Mouse (Mus musculus) neutrophil, adult 5-6 weeks (primary cell): ENCODE measurements at regions not wholly inside any gene's neighbourhood (a gene's known extent, or its start where the extent isn't known, plus 50 kb on each side); places are given as distances from the start of the nearest gene placed in this dataset.
A peak's percentile ranks its signal among the peaks of the same experiment; 100 is the strongest.

Experiments
- ATAC-seq: fragments of 151-379, 151-347 bp; 2 replicates; pipeline ENCODE4 v1.8.0; 2017; ENCODE audit warnings: mild to moderate bottlenecking, moderate TSS enrichment; ENCODE audit not compliant: insufficient number of reproducible peaks, poor library complexity, low FRiP score, severe bottlenecking; ENCODE audit errors: extremely low read depth

- no peak for ATAC-seq
These were observed 53.7 kb upstream of the Gm26657 start for GRCm38 (mm10) chr4:56686141-56686540.

GRCm38 (mm10) chr4:56685696-56686095, 54.2 kb upstream of the Gm26657 start:
- no peak for ATAC-seq

GRCm38 (mm10) chr4:56685123-56685522, 54.7 kb upstream of the Gm26657 start:
- ATAC-seq = peak; percentile 66

GRCm38 (mm10) chr4:56684031-56684430, 55.8 kb upstream of the Gm26657 start:
- ATAC-seq = no peak

- ATAC-seq = no peak
These were observed 58.7 kb upstream of the Gm26657 start for GRCm38 (mm10) chr4:56681121-56681520.

- no peak for ATAC-seq
These were observed 66.0 kb upstream of the Gm26657 start for GRCm38 (mm10) chr4:56673868-56674267.

- no peak for ATAC-seq
These were observed 74.9 kb upstream of the Gm26657 start for GRCm38 (mm10) chr4:56664921-56665320.

- ATAC-seq = no peak
These were observed 78.1 kb upstream of the Gm26657 start for GRCm38 (mm10) chr4:56661816-56662215.

- no peak for ATAC-seq
These were observed 82.8 kb upstream of the Gm26657 start for GRCm38 (mm10) chr4:56657046-56657445.

GRCm38 (mm10) chr4:56654327-56654726, 85.5 kb upstream of the Gm26657 start:
- no peak for ATAC-seq

- ATAC-seq = no peak
These were observed 87.1 kb upstream of the Gm26657 start for GRCm38 (mm10) chr4:56652819-56653218.

- no peak for ATAC-seq
These were observed 90.1 kb upstream of the Gm26657 start for GRCm38 (mm10) chr4:56649731-56650130.

GRCm38 (mm10) chr4:56643999-56644962, 95.6 kb upstream of the Gm26657 start:
- no peak for ATAC-seq

- no peak for ATAC-seq
These were observed 96.4 kb upstream of the Gm26657 start for GRCm38 (mm10) chr4:56643491-56643890.

- ATAC-seq = no peak
These were observed 100.2 kb upstream of the Gm26657 start for GRCm38 (mm10) chr4:56639709-56640108.

- no peak for ATAC-seq
These were observed 101.0 kb upstream of the Gm26657 start for GRCm38 (mm10) chr4:56638704-56639478.

- no peak for ATAC-seq
These were observed 103.6 kb upstream of the Gm26657 start for GRCm38 (mm10) chr4:56636265-56636664.

GRCm38 (mm10) chr4:56633528-56633927, 106.3 kb upstream of the Gm26657 start:
- no peak for ATAC-seq

- no peak for ATAC-seq
These were observed 109.6 kb upstream of the Gm26657 start for GRCm38 (mm10) chr4:56630251-56630650.

- ATAC-seq = no peak
These were observed 112.7 kb upstream of the Gm26657 start for GRCm38 (mm10) chr4:56627206-56627605.
